9 mouse cellular contexts compared by ENCODE assay signal in the genomic region with DNA sequence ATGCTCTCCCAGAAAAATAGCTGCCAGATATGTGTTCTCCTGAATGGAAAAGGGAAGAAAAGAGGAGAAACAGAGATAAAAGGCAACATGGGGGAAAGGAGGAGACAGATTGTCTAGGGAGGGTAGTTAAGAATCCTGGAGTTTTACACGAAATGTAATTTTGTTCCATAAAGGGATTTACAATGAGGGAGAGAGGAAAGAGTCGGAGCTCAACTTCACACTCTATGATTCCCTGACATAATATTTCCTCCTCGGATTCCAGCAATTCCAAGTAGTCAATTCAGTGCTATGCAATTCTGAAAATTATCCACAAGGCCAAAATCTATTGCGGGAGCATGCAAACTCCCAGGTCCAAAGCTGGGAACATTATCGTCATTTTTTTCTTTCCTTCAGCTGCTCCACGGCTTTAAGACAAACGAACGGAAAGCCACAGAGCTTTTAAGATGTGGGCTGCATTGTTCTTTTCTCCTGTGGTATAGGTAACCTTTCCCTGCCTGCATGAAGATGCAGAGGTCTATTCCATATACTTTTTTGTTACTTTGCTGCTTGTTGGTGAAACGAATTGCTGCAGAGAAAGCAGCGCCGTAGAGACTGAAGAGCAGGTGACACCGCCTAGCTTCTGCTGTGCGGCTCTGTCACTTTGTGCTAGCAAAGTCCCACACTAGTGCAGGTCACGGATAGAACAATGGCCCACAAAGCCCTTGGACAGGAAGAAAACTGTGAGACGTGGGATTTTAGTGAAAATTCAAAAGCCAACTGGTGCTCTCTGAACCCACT.
A peak's percentile ranks its signal among the peaks of the same experiment; 100 is the strongest.
DNase-seq lines count a peak whose midpoint lies in the region; ATAC-seq and TF ChIP-seq lines count a peak whose summit lies in the region.
"Had no signal": no experiment of that assay in that cellular context is flagged by ENCODE, and none has a peak within 500 bp of the region (broad histone marks: within the 10 kb centered on the region; RNA-seq: fewer than 3 reads in every experiment).

No protein-coding gene starts in this region.

- intact Hi-C loops in gastrocnemius, postnatal 14 days (cut with DNase I; ENCODE audit: low total_unique reads), result no loop called here

- H3K27ac ChIP-seq in hindbrain, embryonic 13.5 days, result peak overlapping the region; percentile 31; the same call in 1 of the 2 replicates
- H3K27ac ChIP-seq in hindbrain, embryonic 10.5 days, result no peak overlapping the region
- H3K27ac ChIP-seq in thymus, adult 2 months (ENCODE audit: control insufficient read depth, insufficient read depth, low read length), result peak overlapping the region; percentile 94
- H3K27ac ChIP-seq in midbrain, embryonic 15.5 days, result 0 out of 2 replicates have a peak overlapping the region, but pooled peaks have one; percentile 17

- WGBS in hindbrain, embryonic 13.5 days, result 57% methylated on average over 15 of the region's 15 CpGs
- 70% methylated on average over 15 of the region's 15 CpGs for WGBS in hindbrain, embryonic 10.5 days
- WGBS in thymus, adult 2 months, result 30% methylated on average over 15 of the region's 15 CpGs
- WGBS in midbrain, embryonic 15.5 days, result 45% methylated on average over 15 of the region's 15 CpGs

- no peak overlapping the region for H3K9ac ChIP-seq in hindbrain, embryonic 13.5 days
- H3K9ac ChIP-seq in midbrain, embryonic 15.5 days, result no peak overlapping the region
- H3K9ac ChIP-seq: liver, postnatal 0 days had no signal

- no peak for TF ChIP-seq POLR2A in thymus, adult 2 months (IDR thresholded peaks at IDR 0.05; ENCODE audit: control insufficient read depth, extremely low read depth, insufficient read depth, low read length, poor library complexity)

- no peak overlapping the region for H3K4me2 ChIP-seq in hindbrain, embryonic 13.5 days
- H3K4me2 ChIP-seq in midbrain, embryonic 15.5 days, result peak overlapping the region; percentile 12; the same call in 1 of the 2 replicates

- H3K9me3 ChIP-seq in hindbrain, embryonic 13.5 days, result no peaks in the 10 kb centered on the region
- no peaks in the 10 kb centered on the region for H3K9me3 ChIP-seq in hindbrain, embryonic 10.5 days
- H3K9me3 ChIP-seq in midbrain, embryonic 15.5 days, result no peaks in the 10 kb centered on the region

- H3K36me3 ChIP-seq in hindbrain, embryonic 13.5 days, result no peaks in the 10 kb centered on the region
- no peaks in the 10 kb centered on the region for H3K36me3 ChIP-seq in hindbrain, embryonic 10.5 days
- H3K36me3 ChIP-seq in thymus, adult 2 months (ENCODE audit: control insufficient read depth, insufficient read depth, low read length), result no peaks in the 10 kb centered on the region
- H3K36me3 ChIP-seq in midbrain, embryonic 15.5 days (replicated peaks), result no peaks in the 10 kb centered on the region

- ATAC-seq in hindbrain, embryonic 13.5 days (ENCODE audit: low FRiP score), result no peak
- no peak for ATAC-seq in midbrain, embryonic 15.5 days (replicated peaks)
- ATAC-seq: liver, postnatal 0 days had no signal

- no peaks in the 10 kb centered on the region for H3K27me3 ChIP-seq in hindbrain, embryonic 13.5 days
- H3K27me3 ChIP-seq in hindbrain, embryonic 10.5 days (ENCODE audit: insufficient read depth, poor library complexity, severe bottlenecking), result no peaks in the 10 kb centered on the region
- H3K27me3 ChIP-seq in thymus, adult 2 months (ENCODE audit: control insufficient read depth, insufficient read depth, low read length), result no peaks in the 10 kb centered on the region
- no peaks in the 10 kb centered on the region for H3K27me3 ChIP-seq in midbrain, embryonic 15.5 days (replicated peaks)

- H3K4me1 ChIP-seq in hindbrain, embryonic 13.5 days (replicated peaks), result peaks cover 5% of the 10 kb centered on the region; the same call in 1 of the 2 replicates
- peaks cover 9% of the 10 kb centered on the region for H3K4me1 ChIP-seq in hindbrain, embryonic 10.5 days (replicated peaks)
- peaks cover 15% of the 10 kb centered on the region for H3K4me1 ChIP-seq in thymus, adult 2 months (replicated peaks; ENCODE audit: control insufficient read depth, insufficient read depth, low read length)
- peaks cover 21% of the 10 kb centered on the region for H3K4me1 ChIP-seq in midbrain, embryonic 15.5 days

- DNase-seq in hindbrain, embryonic 10.5 days (ENCODE audit: low spot score), result no peak
- peak; percentile 35 for DNase-seq in thymus, adult 2 months
- no peak for DNase-seq in thymus, postnatal 10 days (ENCODE audit: low spot score in 2 of 2)
- DNase-seq in embryo, embryonic 10.5 days (ENCODE audit: low spot score), result no peak
- no peak for DNase-seq in gastrocnemius, postnatal 14 days
- DNase-seq: adrenal gland, postnatal 36 days; liver, postnatal 0 days had no signal

- TF ChIP-seq CTCF in thymus, adult 2 months (IDR thresholded peaks at IDR 0.05; ENCODE audit: borderline replicate concordance, control insufficient read depth, extremely low read depth, insufficient read depth, low read length, poor library complexity), result no peak

- H3K4me3 ChIP-seq in hindbrain, embryonic 13.5 days, result no peak overlapping the region
- H3K4me3 ChIP-seq in hindbrain, embryonic 10.5 days, result no peak overlapping the region
- no peak overlapping the region for H3K4me3 ChIP-seq in thymus, adult 2 months (ENCODE audit: control insufficient read depth, insufficient read depth, low read length)
- no peak overlapping the region for H3K4me3 ChIP-seq in midbrain, embryonic 15.5 days
